Mouse (Mus musculus) layer of hippocampus, adult 9-11 months (tissue): Measurements from ENCODE around the gene Slc25a39.
"Not testable (repeated sequence)": the region's sequence is repeated elsewhere in the genome, so short reads cannot be mapped to it uniquely, and the experiment has no call there.

Source experiments
- DNase-seq: peaks from one replicate; pipeline ENCODE4 v3.0.0; 2022

The Slc25a39 gene

DNA sequence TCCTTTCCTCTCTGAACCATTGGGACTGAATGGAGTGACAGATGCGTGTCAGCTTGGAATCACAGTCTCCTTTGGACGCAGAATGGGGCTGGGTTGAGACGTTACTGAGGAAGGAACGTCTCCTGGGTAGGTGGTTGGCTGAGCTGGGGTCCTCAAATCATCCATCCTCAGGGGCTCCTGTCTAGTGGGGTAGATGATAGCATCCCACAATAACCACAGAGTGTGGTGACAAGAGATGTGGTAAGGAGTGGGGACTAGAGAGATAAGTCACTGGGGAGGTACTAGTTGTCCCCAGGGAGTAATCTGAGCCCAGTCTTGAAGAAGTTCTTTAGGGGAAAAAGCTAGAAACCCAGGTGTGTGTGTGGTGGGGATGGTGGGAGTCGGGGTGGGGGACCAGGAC is 39.4 kb downstream of the Slc25a39 start:
- no peak for DNase-seq

DNA sequence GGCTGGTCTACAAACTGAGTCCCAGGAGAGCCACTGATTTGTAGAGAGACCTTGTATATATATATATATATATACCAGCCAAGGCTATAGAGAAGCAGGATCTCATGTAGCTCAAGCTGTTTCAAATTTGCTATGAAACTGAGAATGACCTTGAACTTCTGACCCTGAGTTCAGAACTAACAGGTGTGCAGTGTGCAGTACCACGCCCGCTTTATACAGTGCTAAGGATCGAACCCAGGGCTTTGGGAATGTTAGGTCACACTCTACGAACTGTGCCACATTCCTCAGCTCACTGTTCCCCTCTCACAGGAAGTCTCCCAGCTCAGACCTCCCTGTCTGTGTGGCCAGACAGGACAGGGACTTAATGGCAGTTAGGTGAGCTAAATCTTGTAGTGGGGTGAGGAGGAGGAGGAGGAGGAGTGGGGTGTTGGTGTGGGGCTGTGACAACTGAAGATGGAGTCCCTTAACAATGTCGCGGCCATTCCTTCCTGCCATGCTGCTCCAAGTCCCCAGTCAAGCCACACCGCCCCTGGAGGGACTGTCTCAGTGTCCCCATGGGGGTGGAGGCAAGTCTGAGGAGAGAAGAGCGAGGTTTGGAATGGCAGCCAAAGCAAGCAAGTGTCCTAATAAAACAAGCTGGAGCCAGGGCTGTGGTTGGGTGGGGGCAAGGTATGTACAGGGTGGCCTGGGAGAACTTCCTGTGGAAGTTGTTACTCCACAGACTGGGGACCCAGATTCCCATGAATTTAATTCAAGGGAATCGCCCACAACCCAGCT is 40.1 kb downstream of the Slc25a39 start:
- DNase-seq: no peak

DNA sequence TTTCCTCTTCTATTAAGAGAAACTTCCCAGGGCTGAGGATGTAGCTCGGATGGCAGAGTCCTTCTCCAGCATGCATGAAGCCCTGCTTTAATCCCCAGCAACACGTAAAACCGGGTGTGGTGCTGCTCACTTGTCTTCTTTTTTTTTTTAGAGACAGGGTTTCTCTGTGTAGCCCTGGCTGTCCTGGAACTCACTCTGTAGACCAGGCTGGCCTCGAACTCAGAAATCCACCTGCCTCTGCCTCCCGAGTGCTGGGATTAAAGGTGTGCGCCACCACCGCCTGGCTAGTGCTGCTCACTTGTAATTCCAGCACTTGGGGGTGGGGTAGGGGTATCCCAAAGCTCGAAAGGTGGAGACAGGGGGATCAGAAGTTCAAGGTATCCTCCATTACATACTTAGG is 41.6 kb downstream of the Slc25a39 start, which contains the start of gene Slc4a1:
TSS of gene Slc4a1 (minus strand) at position 101 of the 400 bp plus-strand sequence.
- not testable (repeated sequence) for DNase-seq

DNA sequence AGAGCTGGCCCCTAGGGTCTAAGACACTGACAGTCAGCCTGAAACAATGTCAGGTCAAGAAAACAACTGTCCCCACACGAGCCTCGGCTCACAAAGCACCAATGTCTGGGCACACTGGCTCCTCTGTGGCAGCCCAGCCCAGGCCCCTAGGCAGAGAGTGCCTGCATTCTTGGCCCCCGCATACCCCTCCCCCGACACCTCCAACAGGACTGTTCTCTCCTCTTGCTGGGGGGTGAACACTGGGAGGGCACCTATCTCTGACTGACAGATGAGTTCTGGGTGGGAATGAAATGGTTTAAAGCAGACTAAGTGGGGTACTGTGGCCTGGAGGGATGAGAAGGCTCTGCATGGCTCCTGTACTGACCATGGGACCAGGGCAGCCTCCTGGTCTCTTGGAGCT is 42.0 kb downstream of the Slc25a39 start:
- no peak for DNase-seq

DNA sequence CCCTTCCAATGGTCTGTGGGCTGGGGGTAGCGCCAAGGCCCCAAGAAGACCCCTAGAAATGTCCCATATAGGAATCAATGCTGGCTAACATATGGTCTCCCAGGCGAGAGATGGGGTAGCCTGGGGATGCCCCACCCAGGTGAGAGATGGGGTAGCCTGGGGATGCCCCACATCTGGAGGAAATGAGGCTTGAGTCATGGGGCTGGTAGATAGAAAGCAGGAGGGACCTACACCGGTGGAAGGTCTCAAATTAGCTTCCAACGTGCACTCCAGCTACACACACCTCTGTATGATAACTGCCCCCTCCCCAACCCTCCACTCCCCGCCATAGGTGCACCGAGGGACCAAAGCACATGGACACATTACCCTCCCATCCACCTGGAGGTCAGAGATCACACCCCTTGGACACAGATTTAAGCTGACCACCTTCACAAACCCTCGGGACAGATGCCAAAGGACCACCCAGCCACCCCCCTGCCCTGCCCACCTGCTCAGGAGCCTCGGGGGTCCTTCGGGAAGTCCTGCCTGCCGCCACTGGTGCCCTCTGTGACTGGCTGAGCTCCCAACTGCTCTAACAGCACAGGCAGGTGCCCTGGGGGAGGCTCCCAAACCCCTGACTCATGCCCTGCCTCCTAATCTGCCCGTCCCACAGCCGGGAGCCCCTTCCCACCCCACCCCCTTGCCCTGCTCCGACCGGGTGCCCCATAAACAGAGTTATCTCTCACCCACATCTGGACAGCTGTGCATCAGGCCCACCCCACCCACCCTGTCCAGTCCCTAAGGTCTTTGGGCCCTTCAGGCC is 43.0 kb downstream of the Slc25a39 start:
- no peak for DNase-seq

DNA sequence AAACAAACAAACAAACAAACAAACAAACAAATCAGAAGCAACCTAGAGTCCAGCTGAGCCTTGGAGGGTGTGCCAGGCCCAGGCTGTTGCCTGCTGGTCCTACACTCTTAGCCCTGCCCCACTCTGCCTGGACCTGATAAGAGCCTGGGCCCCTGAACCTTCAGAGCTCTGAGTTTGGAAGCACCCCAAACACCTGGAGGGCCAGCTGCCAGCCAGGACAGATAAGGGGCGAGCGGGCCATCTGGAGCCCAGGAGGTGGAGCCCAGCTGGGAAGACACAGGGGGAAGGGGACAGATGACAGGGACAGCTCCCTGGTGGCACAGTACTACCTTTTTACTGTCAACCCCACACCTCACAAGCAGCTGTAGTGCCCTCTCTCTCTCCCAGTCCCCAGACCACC is 44.1 kb downstream of the Slc25a39 start:
- no peak for DNase-seq

- DNase-seq: no peak
These were observed 45.8 kb downstream of the Slc25a39 start for GRCm38 (mm10) chr11:102361776-102362495.

GRCm38 (mm10) chr11:102358365-102358764 is 49.4 kb downstream of the Slc25a39 start:
- no peak for DNase-seq

GRCm38 (mm10) chr11:102356636-102357350 is 51.0 kb downstream of the Slc25a39 start:
- no peak for DNase-seq

DNA sequence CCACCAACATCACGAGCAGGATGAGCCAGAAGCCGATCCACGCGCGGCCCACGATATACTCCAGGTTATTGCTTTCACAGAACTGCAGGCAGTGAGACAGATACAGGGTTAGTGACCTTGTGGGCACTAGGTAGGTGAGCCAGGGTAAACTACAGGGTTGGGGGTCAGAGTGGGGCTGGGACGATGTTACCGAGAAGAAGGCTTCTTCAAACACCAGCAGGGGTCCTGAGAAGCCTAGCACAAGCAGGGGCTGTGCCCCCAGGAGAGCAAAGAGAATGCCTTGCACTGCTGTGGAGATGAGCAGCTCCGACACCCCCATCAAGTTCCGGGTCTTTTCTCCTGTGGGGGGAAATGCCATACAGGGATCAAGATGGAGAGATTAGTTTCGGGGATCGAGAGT is 51.6 kb downstream of the Slc25a39 start:
- no peak for DNase-seq

GRCm38 (mm10) chr11:102355501-102355900 is 52.2 kb downstream of the Slc25a39 start:
- no peak for DNase-seq

GRCm38 (mm10) chr11:102353021-102353431 is 54.7 kb downstream of the Slc25a39 start:
- DNase-seq: no peak
